Mouse (Mus musculus) yolk sac, embryonic 10.5 days (tissue): ENCODE measurements around the gene Mast4.
"Not testable (repeated sequence)": the region's sequence is repeated elsewhere in the genome, so short reads cannot be mapped to it uniquely, and the experiment has no call there.

Experiments used
- DNase-seq: peaks from one replicate; pipeline ENCODE4 v3.0.0-alpha.2; 2017; ENCODE audit warnings: low spot score

Mast4 gene

GRCm38 (mm10) chr13:103334392-103334686, at the start of gene Mast4:
Mast4 (minus strand) TSS chr13:103334497.
- DNase-seq: peak; percentile 87

- no peak for DNase-seq
Measured at GRCm38 (mm10) chr13:103374495-103374894, 40.2 kb upstream of the Mast4 start.

GRCm38 (mm10) chr13:103369194-103369593, 34.9 kb upstream of the Mast4 start:
- no peak for DNase-seq

- no peak for DNase-seq
Measured at GRCm38 (mm10) chr13:103363181-103363580, 28.9 kb upstream of the Mast4 start.

GRCm38 (mm10) chr13:103357415-103357814, 23.1 kb upstream of the Mast4 start:
- not testable (repeated sequence) for DNase-seq

- DNase-seq: not testable (repeated sequence)
Measured at GRCm38 (mm10) chr13:103356909-103357308, 22.6 kb upstream of the Mast4 start.

GRCm38 (mm10) chr13:103354737-103355136, 20.4 kb upstream of the Mast4 start:
- DNase-seq: no peak

- no peak for DNase-seq
Measured at GRCm38 (mm10) chr13:103344749-103345148, 10.5 kb upstream of the Mast4 start.

- no peak for DNase-seq
Measured at GRCm38 (mm10) chr13:103344006-103344720, 9.9 kb upstream of the Mast4 start.

- no peak for DNase-seq
Measured at GRCm38 (mm10) chr13:103341031-103341430, 6.7 kb upstream of the Mast4 start.

GRCm38 (mm10) chr13:103338616-103339015, 4.3 kb upstream of the Mast4 start:
- no peak for DNase-seq

- DNase-seq: no peak
Measured at GRCm38 (mm10) chr13:103336237-103336636, 1.9 kb upstream of the Mast4 start.

- DNase-seq: no peak
Measured at GRCm38 (mm10) chr13:103334723-103335458, 594 bp upstream of the Mast4 start.

- DNase-seq: peak; percentile 58
Measured at GRCm38 (mm10) chr13:103333601-103334391, 501 bp downstream of the Mast4 start.

GRCm38 (mm10) chr13:103333153-103333552, 1.1 kb downstream of the Mast4 start:
- no peak for DNase-seq

GRCm38 (mm10) chr13:103332731-103333130, 1.6 kb downstream of the Mast4 start:
- DNase-seq: no peak

GRCm38 (mm10) chr13:103331096-103331495, 3.2 kb downstream of the Mast4 start:
- no peak for DNase-seq

GRCm38 (mm10) chr13:103328299-103328698, 6.0 kb downstream of the Mast4 start:
- no peak for DNase-seq

GRCm38 (mm10) chr13:103327843-103328242, 6.5 kb downstream of the Mast4 start:
- no peak for DNase-seq

GRCm38 (mm10) chr13:103326186-103326585, 8.1 kb downstream of the Mast4 start:
- no peak for DNase-seq

GRCm38 (mm10) chr13:103319881-103320280, 14.4 kb downstream of the Mast4 start:
- DNase-seq: no peak

- no peak for DNase-seq
Measured at GRCm38 (mm10) chr13:103319317-103319716, 15.0 kb downstream of the Mast4 start.
